Mouse (Mus musculus) liver, embryonic 14.5 days (tissue): ENCODE data around the gene H2-K1.

Experiments used
- CTCF ChIP-seq: IDR thresholded peaks from 2 replicates; pipeline ENCODE4 v1.5.1; 2016; ENCODE audit warnings: antibody characterized with exemption, low read depth, control low read depth
- EP300 ChIP-seq: IDR thresholded peaks from 2 replicates; pipeline ENCODE4 v1.6.1; 2016; ENCODE audit warnings: antibody characterized with exemption, low read depth

DNA sequence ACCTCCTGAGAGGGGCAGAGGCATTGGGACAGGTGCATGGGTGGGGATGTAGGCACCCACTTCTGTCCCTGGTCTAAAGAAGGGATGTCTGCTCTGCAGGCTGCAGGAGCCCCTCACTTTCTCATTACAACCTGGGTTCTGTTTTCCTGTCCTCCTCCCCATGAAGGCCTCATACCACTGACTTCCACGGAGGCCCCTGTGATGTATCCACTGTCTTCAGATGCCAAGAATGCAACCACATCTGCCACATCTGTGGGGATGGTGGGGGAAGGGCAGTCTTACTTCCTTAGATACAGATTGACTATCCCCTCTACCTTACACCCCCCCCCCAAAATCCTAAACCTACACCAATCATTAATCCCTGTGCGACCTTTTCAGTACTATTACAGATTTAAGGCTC is 26.1 kb upstream of the H2-K1 start:
- no peak for TF ChIP-seq EP300
- TF ChIP-seq CTCF = no peak
